Mouse (Mus musculus) liver, postnatal 0 days (tissue): Measurements from ENCODE around the gene Lrrfip1.

Source experiments
- CTCF ChIP-seq: sonication (generic); IDR thresholded peaks from 2 replicates; pipeline ENCODE4 v1.5.1; 2016; ENCODE audit warnings: antibody characterized with exemption, low read depth
- EP300 ChIP-seq: IDR thresholded peaks from 2 replicates; pipeline ENCODE4 v1.6.1; 2016; ENCODE audit warnings: antibody characterized with exemption, low read depth, mild to moderate bottlenecking

DNA sequence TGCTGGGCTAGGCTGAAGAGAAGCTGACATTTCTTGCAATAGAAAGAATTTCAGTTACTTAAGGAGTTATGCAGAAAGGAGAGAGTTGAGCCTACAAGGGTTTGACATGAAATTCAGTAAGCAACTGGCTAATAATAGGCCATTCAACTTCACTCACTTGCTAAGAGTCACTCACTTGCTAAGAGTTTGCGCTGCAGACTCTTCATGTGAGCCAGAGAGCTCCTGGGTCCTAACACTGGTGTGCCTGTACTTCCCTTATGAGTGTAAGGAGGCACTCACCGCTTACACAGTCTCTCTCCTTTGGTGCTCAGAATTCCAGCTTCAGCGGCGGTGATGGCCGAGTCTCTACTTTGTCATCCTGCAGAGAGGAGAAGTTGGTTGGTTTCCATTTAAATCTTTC is 88.2 kb downstream of the Lrrfip1 start:
- TF ChIP-seq EP300 (no peak), CTCF (no peak)
